Mouse (Mus musculus) liver, embryonic 14.5 days (tissue): ENCODE data around the gene Cplx1. TPM values are rescaled to one million over a fixed set of nuclear protein-coding genes. Genes with fewer than 3 reads are reported as not detected.
A peak's percentile ranks its signal among the peaks of the same experiment; 100 is the strongest.

ENCODE experiments used
- ATAC-seq: fragments of 200-750 bp; cut with Nextera tagmentation; 2 replicates; pipeline ENCODE4 v1.8.0; 2017; ENCODE audit warnings: moderate number of reproducible peaks, mild to moderate bottlenecking, moderate library complexity; ENCODE audit not compliant: insufficient read depth
- DNase-seq, 3 experiments: peaks; one replicate each; pipeline ENCODE4 v3.0.0-alpha.2; 2012 to 2013; ENCODE audit warnings: low read depth in 3 of 3, low spot score in 3 of 3
- H3K27ac ChIP-seq: fragments of 300-500 bp; sonication (generic); 2 replicates; pipeline ENCODE4 v1.5.1; 2014; ENCODE audit warnings: moderate library complexity, mild to moderate bottlenecking, control low read depth, inconsistent platforms
- H3K27me3 ChIP-seq: fragments of 300-500 bp; sonication (generic); 2 replicates; pipeline ENCODE4 v1.6.1; 2014; ENCODE audit warnings: mild to moderate bottlenecking, low read length, moderate library complexity; ENCODE audit not compliant: control insufficient read depth, insufficient read depth
- H3K36me3 ChIP-seq: fragments of 300-500 bp; sonication (generic); replicated peaks from 2 replicates; pipeline ENCODE4 v1.6.1; 2014; ENCODE audit warnings: low read depth; ENCODE audit not compliant: control insufficient read depth, insufficient read depth
- H3K4me1 ChIP-seq, 2 experiments: fragments of 200-500 bp in 1 of 2; fragments of 300-500 bp in 1 of 2; sonication (generic) in 1 of 2; replicated peaks; 2 replicates each; pipeline ENCODE4 v1.6.1; 2012 to 2014; ENCODE audit warnings: antibody characterized with exemption in 1 of 2, inconsistent platforms in 1 of 2, low read length in 1 of 2; ENCODE audit not compliant: control insufficient read depth in 2 of 2, insufficient read depth in 2 of 2
- H3K4me2 ChIP-seq: fragments of 300-500 bp; sonication (generic); 2 replicates; pipeline ENCODE4 v1.6.1; 2014; ENCODE audit warnings: low read depth, mild to moderate bottlenecking, control low read depth, moderate library complexity
- H3K4me3 ChIP-seq, 2 experiments: fragments of 200-500 bp in 1 of 2; fragments of 300-500 bp in 1 of 2; sonication (generic) in 1 of 2; 2 replicates each; pipeline ENCODE4 v1.5.1; 2012 to 2014; ENCODE audit warnings: low read depth in 2 of 2, low read length in 2 of 2, mild to moderate bottlenecking in 2 of 2, control low read depth in 1 of 2, inconsistent platforms in 1 of 2, moderate library complexity in 1 of 2; ENCODE audit not compliant: insufficient read depth in 1 of 2
- H3K9ac ChIP-seq: fragments of 300-500 bp; sonication (generic); replicated peaks from 2 replicates; pipeline ENCODE4 v1.6.1; 2014; ENCODE audit warnings: mild to moderate bottlenecking, control low read depth, moderate library complexity
- H3K9me3 ChIP-seq: fragments of 300-500 bp; sonication (generic); 2 replicates; pipeline ENCODE4 v1.6.1; 2016; ENCODE audit warnings: low read length, mixed read lengths; ENCODE audit not compliant: control insufficient read depth
- CTCF ChIP-seq: IDR thresholded peaks from 2 replicates; pipeline ENCODE4 v1.5.1; 2016; ENCODE audit warnings: antibody characterized with exemption, low read depth, control low read depth
- EP300 ChIP-seq: IDR thresholded peaks from 2 replicates; pipeline ENCODE4 v1.6.1; 2016; ENCODE audit warnings: antibody characterized with exemption, low read depth
- WGBS: fragments of 180-500 bp; shearing (Covaris S2); extraction: QIAGEN DNeasy Blood & Tissue Kit; methylation state at CpG from one replicate; pipeline ENCODE4 v1.1.7; 2014; ENCODE audit not compliant: insufficient replicate concordance; 5-methylcytosine and 5-hydroxymethylcytosine counted together
- polyA plus RNA-seq, 2 experiments: library from polyadenylated mRNA; depleted of rRNA in 1 of 2; stranded (reverse) in 1 of 2; unstranded in 1 of 2; fragments of >200 nt; fragmentation: Nextera tagmentation in 1 of 2; extraction: Ambion mirVana in 1 of 2; gene quantifications; 2 replicates each; pipeline versions ENCODE4 v1.2.1 to v1.2.3; 2012 to 2014

Gene Cplx1
- polyA plus RNA-seq, 2 experiments: not detected

DNA sequence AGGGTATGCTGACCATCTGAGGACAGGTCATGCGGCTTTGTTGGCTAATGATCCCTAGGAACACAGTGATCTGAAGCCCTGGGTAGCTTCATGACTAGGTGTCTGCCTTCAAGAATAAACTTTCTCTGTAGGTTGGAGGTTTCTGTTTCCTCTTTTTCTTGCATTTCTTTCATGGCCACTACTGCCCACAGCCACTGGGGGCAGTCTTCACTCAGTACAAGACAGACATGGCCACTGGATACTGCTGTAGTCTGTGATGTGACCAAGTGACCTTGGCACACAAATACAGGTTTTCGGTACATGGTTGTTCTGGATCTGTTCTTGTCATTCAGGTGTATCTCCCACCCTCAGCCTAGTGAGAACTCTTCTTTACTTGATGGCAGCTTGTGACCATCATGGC lies 64.6 kb downstream of the Cplx1 start:
- peaks cover 20% of the 10 kb centered on the region for H3K36me3 ChIP-seq
- H3K4me3 ChIP-seq: no peak overlapping the region
- H3K9me3 ChIP-seq: no peaks in the 10 kb centered on the region
- no peak overlapping the region for H3K9ac ChIP-seq
- ATAC-seq: no peak
- no peak for DNase-seq
- no peaks in the 10 kb centered on the region for H3K27me3 ChIP-seq
- no peak overlapping the region for H3K4me2 ChIP-seq
- H3K27ac ChIP-seq: no peak overlapping the region
- 78% methylated on average over 2 of the region's 2 CpGs for WGBS
- TF ChIP-seq CTCF (peak; percentile 83), EP300 (no peak)
- H3K4me1 ChIP-seq: no peaks in the 10 kb centered on the region; a peak in 1 of 4 replicates

- H3K9ac ChIP-seq: no peak overlapping the region
- H3K4me2 ChIP-seq: no peak overlapping the region
- peaks cover 10% of the 10 kb centered on the region for H3K36me3 ChIP-seq
- TF ChIP-seq EP300 (no peak), CTCF (no peak)
- ATAC-seq: peak; percentile 26; the same call in 1 of the 2 replicates
- DNase-seq: no peak
- H3K9me3 ChIP-seq: no peaks in the 10 kb centered on the region
- WGBS: 78% methylated on average over 6 of the region's 6 CpGs
- H3K4me3 ChIP-seq: no peak overlapping the region
- H3K4me1 ChIP-seq: no peaks in the 10 kb centered on the region; a peak in 1 of 4 replicates
- no peaks in the 10 kb centered on the region for H3K27me3 ChIP-seq
- no peak overlapping the region for H3K27ac ChIP-seq
Observed at GRCm38 (mm10) chr5:108483006-108483405, 66.8 kb downstream of the Cplx1 start.

- no peak for DNase-seq
Observed at GRCm38 (mm10) chr5:108475977-108476376, 73.8 kb downstream of the Cplx1 start.

GRCm38 (mm10) chr5:108473737-108474136 lies 76.1 kb downstream of the Cplx1 start:
- Histone ChIP-seq H3K4me2 (no peak overlapping the region), H3K9me3 (no peaks in the 10 kb centered on the region), H3K4me1 (no peaks in the 10 kb centered on the region), H3K4me3 (no peak overlapping the region), H3K27me3 (no peaks in the 10 kb centered on the region), H3K27ac (no peak overlapping the region), H3K9ac (no peak overlapping the region), H3K36me3 (peaks cover 50% of the 10 kb centered on the region)
- no peak for DNase-seq
- no peak for ATAC-seq
- no peak for TF ChIP-seq CTCF
- TF ChIP-seq EP300: no peak
- WGBS: 80% methylated on average over 4 of the region's 4 CpGs

More at GRCm38 (mm10) chr5:108475977-108476376, 73.8 kb downstream of the Cplx1 start:
- Histone ChIP-seq H3K4me1 (no peaks in the 10 kb centered on the region), H3K9ac (no peak overlapping the region), H3K36me3 (peaks cover 50% of the 10 kb centered on the region), H3K27me3 (no peaks in the 10 kb centered on the region), H3K9me3 (no peaks in the 10 kb centered on the region), H3K4me2 (no peak overlapping the region), H3K27ac (no peak overlapping the region), H3K4me3 (no peak overlapping the region)
- WGBS: 77% methylated on average over 3 of the region's 3 CpGs
- ATAC-seq: no peak
- no peak for TF ChIP-seq EP300
- TF ChIP-seq CTCF: no peak

GRCm38 (mm10) chr5:108469617-108470016 lies 80.2 kb downstream of the Cplx1 start:
- H3K4me1 ChIP-seq: peaks cover 24 to 27% of the 10 kb centered on the region in 2 experiments
- no peaks in the 10 kb centered on the region for H3K9me3 ChIP-seq
- no peak overlapping the region for H3K27ac ChIP-seq
- no peaks in the 10 kb centered on the region for H3K27me3 ChIP-seq
- H3K9ac ChIP-seq: no peak overlapping the region
- no peak for DNase-seq
- TF ChIP-seq EP300: no peak
- no peak for TF ChIP-seq CTCF
- WGBS: 78% methylated on average over 7 of the region's 7 CpGs
- no peak overlapping the region for H3K4me3 ChIP-seq
- H3K36me3 ChIP-seq: peaks cover 23% of the 10 kb centered on the region
- H3K4me2 ChIP-seq: no peak overlapping the region
- ATAC-seq: no peak

Other genes with a start within 250 kb of the Cplx1 start
- gene Pigg, start 237.4 kb downstream of the Cplx1 start, polyA plus RNA-seq (2012; rRNA removed): 2.3 and 2.6 TPM in 2 replicates
- 1.1 and 1.2 TPM in 2 replicates for gene Pigg, start 237.4 kb downstream of the Cplx1 start, polyA plus RNA-seq (2014; fragmentation: Nextera tagmentation; extraction: Ambion mirVana)
- gene Gm42517, start 182.1 kb downstream of the Cplx1 start, polyA plus RNA-seq (2012; rRNA removed): 0.19 and 0.20 TPM in 2 replicates
- 0.10 TPM in 1 of 2 replicates, not detected in the other for gene Gm42517, start 182.1 kb downstream of the Cplx1 start, polyA plus RNA-seq (2014; fragmentation: Nextera tagmentation; extraction: Ambion mirVana)
- not detected in 2 replicates for gene Pde6b, start 161.6 kb downstream of the Cplx1 start, polyA plus RNA-seq (2012; rRNA removed)
- 0.09 TPM in 1 of 2 replicates, not detected in the other for gene Pde6b, start 161.6 kb downstream of the Cplx1 start, polyA plus RNA-seq (2014; fragmentation: Nextera tagmentation; extraction: Ambion mirVana)
- gene Atp5k, start 115.6 kb downstream of the Cplx1 start, polyA plus RNA-seq (2012; rRNA removed): 76.5 and 99.9 TPM in 2 replicates
- 274 and 285 TPM in 2 replicates for gene Atp5k, start 115.6 kb downstream of the Cplx1 start, polyA plus RNA-seq (2014; fragmentation: Nextera tagmentation; extraction: Ambion mirVana)
- 0.32 and 0.36 TPM in 2 replicates for gene Mfsd7a, start 101.1 kb downstream of the Cplx1 start, polyA plus RNA-seq (2012; rRNA removed)
- 0.08 and 0.09 TPM in 2 replicates for gene Mfsd7a, start 101.1 kb downstream of the Cplx1 start, polyA plus RNA-seq (2014; fragmentation: Nextera tagmentation; extraction: Ambion mirVana)
- gene Pcgf3, start 88.8 kb downstream of the Cplx1 start, polyA plus RNA-seq (2012; rRNA removed): 3.8 and 4.9 TPM in 2 replicates
- gene Pcgf3, start 88.8 kb downstream of the Cplx1 start, polyA plus RNA-seq (2014; fragmentation: Nextera tagmentation; extraction: Ambion mirVana): 4.5 and 5.4 TPM in 2 replicates
- 19.4 and 22.6 TPM in 2 replicates for gene Gak, start 79.7 kb upstream of the Cplx1 start, polyA plus RNA-seq (2012; rRNA removed)
- gene Gak, start 79.7 kb upstream of the Cplx1 start, polyA plus RNA-seq (2014; fragmentation: Nextera tagmentation; extraction: Ambion mirVana): 20.7 and 22.7 TPM in 2 replicates
- 8.2 and 11.1 TPM in 2 replicates for gene Tmem175, start 79.7 kb upstream of the Cplx1 start, polyA plus RNA-seq (2012; rRNA removed)
- 12.8 and 15.0 TPM in 2 replicates for gene Tmem175, start 79.7 kb upstream of the Cplx1 start, polyA plus RNA-seq (2014; fragmentation: Nextera tagmentation; extraction: Ambion mirVana)
- 3.0 and 3.1 TPM in 2 replicates for gene Idua, start 110.3 kb upstream of the Cplx1 start, polyA plus RNA-seq (2012; rRNA removed)
- 2.5 and 2.9 TPM in 2 replicates for gene Idua, start 110.3 kb upstream of the Cplx1 start, polyA plus RNA-seq (2014; fragmentation: Nextera tagmentation; extraction: Ambion mirVana)
- gene Dgkq, start 119.6 kb upstream of the Cplx1 start, polyA plus RNA-seq (2012; rRNA removed): 4.7 TPM in 2 replicates
- gene Dgkq, start 119.6 kb upstream of the Cplx1 start, polyA plus RNA-seq (2014; fragmentation: Nextera tagmentation; extraction: Ambion mirVana): 1.9 and 2.3 TPM in 2 replicates
- 15.3 and 17.9 TPM in 2 replicates for gene Slc26a1, start 125.5 kb upstream of the Cplx1 start, polyA plus RNA-seq (2012; rRNA removed)
- 12.6 and 15.5 TPM in 2 replicates for gene Slc26a1, start 125.5 kb upstream of the Cplx1 start, polyA plus RNA-seq (2014; fragmentation: Nextera tagmentation; extraction: Ambion mirVana)
- 11.0 and 12.7 TPM in 2 replicates for gene Fgfrl1, start 142.4 kb upstream of the Cplx1 start, polyA plus RNA-seq (2012; rRNA removed)
- gene Fgfrl1, start 142.4 kb upstream of the Cplx1 start, polyA plus RNA-seq (2014; fragmentation: Nextera tagmentation; extraction: Ambion mirVana): 5.9 and 7.4 TPM in 2 replicates
- 3.2 and 4.6 TPM in 2 replicates for gene Rnf212, start 225.0 kb upstream of the Cplx1 start, polyA plus RNA-seq (2012; rRNA removed)
- 3.3 and 4.9 TPM in 2 replicates for gene Rnf212, start 225.0 kb upstream of the Cplx1 start, polyA plus RNA-seq (2014; fragmentation: Nextera tagmentation; extraction: Ambion mirVana)
- not detected in 2 replicates for gene Tmed11, start 245.3 kb upstream of the Cplx1 start, polyA plus RNA-seq (2012; rRNA removed)
- not detected in 2 replicates for gene Tmed11, start 245.3 kb upstream of the Cplx1 start, polyA plus RNA-seq (2014; fragmentation: Nextera tagmentation; extraction: Ambion mirVana)